Mouse (Mus musculus): ENCODE results near the gene Elp4.

DNA sequence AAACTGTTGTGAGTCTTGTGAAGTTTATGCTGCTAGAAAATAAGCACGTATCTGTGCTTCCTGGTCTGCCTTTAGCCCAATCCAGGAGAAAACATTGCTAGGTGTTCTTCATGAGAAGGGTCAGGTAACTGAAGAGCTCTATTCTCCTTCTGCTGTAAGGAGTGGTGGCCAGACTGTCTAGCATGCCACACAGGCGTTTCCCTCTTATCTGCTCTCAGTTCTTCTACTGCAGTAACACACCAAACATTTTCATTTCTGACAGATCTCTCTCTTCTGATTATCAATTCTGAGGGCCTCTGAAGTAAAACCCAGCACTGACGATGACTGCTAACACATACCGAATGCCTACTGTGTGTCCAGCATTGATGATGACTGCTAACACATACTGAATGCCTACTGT lies 98.3 kb downstream of the Elp4 start:
- TF ChIP-seq POLR2AphosphoS5 (IDR thresholded peaks at IDR 0.05; ENCODE audit: insufficient replicate concordance, low read depth, low read length) (no peak), TAL1 (conservative IDR thresholded peaks at IDR 0.05; ENCODE audit: low read depth, low read length) (no peak), CTCF (IDR thresholded peaks at IDR 0.05; ENCODE audit: low read depth, low read length) (no peak)
